Mouse (Mus musculus) liver, embryonic 14.5 days (tissue): ENCODE data around the gene Cldnd2. TPM values are rescaled to one million over a fixed set of nuclear protein-coding genes. Genes with fewer than 3 reads are reported as not detected.
A peak's percentile ranks its signal among the peaks of the same experiment; 100 is the strongest.

Source experiments
- ATAC-seq: fragments of 200-750 bp; cut with Nextera tagmentation; 2 replicates; pipeline ENCODE4 v1.8.0; 2017; ENCODE audit warnings: moderate number of reproducible peaks, mild to moderate bottlenecking, moderate library complexity; ENCODE audit not compliant: insufficient read depth
- DNase-seq, 3 experiments: peaks; one replicate each; pipeline ENCODE4 v3.0.0-alpha.2; 2012 to 2013; ENCODE audit warnings: low read depth in 3 of 3, low spot score in 3 of 3
- H3K27ac ChIP-seq: fragments of 300-500 bp; sonication (generic); 2 replicates; pipeline ENCODE4 v1.5.1; 2014; ENCODE audit warnings: moderate library complexity, mild to moderate bottlenecking, control low read depth, inconsistent platforms
- H3K27me3 ChIP-seq: fragments of 300-500 bp; sonication (generic); 2 replicates; pipeline ENCODE4 v1.6.1; 2014; ENCODE audit warnings: mild to moderate bottlenecking, low read length, moderate library complexity; ENCODE audit not compliant: control insufficient read depth, insufficient read depth
- H3K36me3 ChIP-seq: fragments of 300-500 bp; sonication (generic); replicated peaks from 2 replicates; pipeline ENCODE4 v1.6.1; 2014; ENCODE audit warnings: low read depth; ENCODE audit not compliant: control insufficient read depth, insufficient read depth
- H3K4me1 ChIP-seq, 2 experiments: fragments of 200-500 bp in 1 of 2; fragments of 300-500 bp in 1 of 2; sonication (generic) in 1 of 2; replicated peaks; 2 replicates each; pipeline ENCODE4 v1.6.1; 2012 to 2014; ENCODE audit warnings: antibody characterized with exemption in 1 of 2, inconsistent platforms in 1 of 2, low read length in 1 of 2; ENCODE audit not compliant: control insufficient read depth in 2 of 2, insufficient read depth in 2 of 2
- H3K4me2 ChIP-seq: fragments of 300-500 bp; sonication (generic); 2 replicates; pipeline ENCODE4 v1.6.1; 2014; ENCODE audit warnings: low read depth, mild to moderate bottlenecking, control low read depth, moderate library complexity
- H3K4me3 ChIP-seq, 2 experiments: fragments of 200-500 bp in 1 of 2; fragments of 300-500 bp in 1 of 2; sonication (generic) in 1 of 2; 2 replicates each; pipeline ENCODE4 v1.5.1; 2012 to 2014; ENCODE audit warnings: low read depth in 2 of 2, low read length in 2 of 2, mild to moderate bottlenecking in 2 of 2, control low read depth in 1 of 2, inconsistent platforms in 1 of 2, moderate library complexity in 1 of 2; ENCODE audit not compliant: insufficient read depth in 1 of 2
- H3K9ac ChIP-seq: fragments of 300-500 bp; sonication (generic); replicated peaks from 2 replicates; pipeline ENCODE4 v1.6.1; 2014; ENCODE audit warnings: mild to moderate bottlenecking, control low read depth, moderate library complexity
- H3K9me3 ChIP-seq: fragments of 300-500 bp; sonication (generic); 2 replicates; pipeline ENCODE4 v1.6.1; 2016; ENCODE audit warnings: low read length, mixed read lengths; ENCODE audit not compliant: control insufficient read depth
- CTCF ChIP-seq: IDR thresholded peaks from 2 replicates; pipeline ENCODE4 v1.5.1; 2016; ENCODE audit warnings: antibody characterized with exemption, low read depth, control low read depth
- EP300 ChIP-seq: IDR thresholded peaks from 2 replicates; pipeline ENCODE4 v1.6.1; 2016; ENCODE audit warnings: antibody characterized with exemption, low read depth
- WGBS: fragments of 180-500 bp; shearing (Covaris S2); extraction: QIAGEN DNeasy Blood & Tissue Kit; methylation state at CpG from one replicate; pipeline ENCODE4 v1.1.7; 2014; ENCODE audit not compliant: insufficient replicate concordance; 5-methylcytosine and 5-hydroxymethylcytosine counted together
- polyA plus RNA-seq, 2 experiments: library from polyadenylated mRNA; depleted of rRNA in 1 of 2; stranded (reverse) in 1 of 2; unstranded in 1 of 2; fragments of >200 nt; fragmentation: Nextera tagmentation in 1 of 2; extraction: Ambion mirVana in 1 of 2; gene quantifications; 2 replicates each; pipeline versions ENCODE4 v1.2.1 to v1.2.3; 2012 to 2014

The Cldnd2 gene
- polyA plus RNA-seq, 2 experiments = not detected

DNA sequence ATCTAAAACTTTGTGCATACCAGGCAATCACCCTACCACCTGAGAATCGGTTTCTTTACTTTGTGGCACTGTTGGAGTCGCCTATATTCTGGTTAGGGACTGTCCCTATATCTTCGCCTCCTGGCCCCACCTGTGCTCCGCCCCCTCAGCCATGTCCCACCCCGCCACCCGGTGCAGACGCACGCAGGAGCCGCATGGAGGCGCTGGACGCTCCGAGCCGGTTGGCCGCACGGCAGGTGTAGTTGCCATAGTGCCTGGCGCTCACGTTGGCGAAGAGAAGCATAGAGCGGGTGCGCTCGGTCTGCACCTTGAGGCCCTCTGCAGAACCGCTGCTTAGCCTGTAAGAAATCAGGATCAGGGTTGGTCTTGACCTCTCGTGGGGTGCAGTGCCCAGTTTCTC, 35.1 kb downstream of the Cldnd2 start:
- ATAC-seq (no peak), DNase-seq (no peak)
- 6% methylated on average over 23 of the region's 23 CpGs for WGBS
- Histone ChIP-seq H3K4me1 (no peaks in the 10 kb centered on the region), H3K4me2 (no peak overlapping the region), H3K9me3 (no peaks in the 10 kb centered on the region), H3K27ac (no peak overlapping the region), H3K27me3 (peaks cover 28% of the 10 kb centered on the region), H3K9ac (no peak overlapping the region), H3K36me3 (no peaks in the 10 kb centered on the region), H3K4me3 (no peak overlapping the region)
- TF ChIP-seq CTCF (0 out of 2 replicates have a peak, but pooled peaks have one; percentile 34), EP300 (no peak)

DNA sequence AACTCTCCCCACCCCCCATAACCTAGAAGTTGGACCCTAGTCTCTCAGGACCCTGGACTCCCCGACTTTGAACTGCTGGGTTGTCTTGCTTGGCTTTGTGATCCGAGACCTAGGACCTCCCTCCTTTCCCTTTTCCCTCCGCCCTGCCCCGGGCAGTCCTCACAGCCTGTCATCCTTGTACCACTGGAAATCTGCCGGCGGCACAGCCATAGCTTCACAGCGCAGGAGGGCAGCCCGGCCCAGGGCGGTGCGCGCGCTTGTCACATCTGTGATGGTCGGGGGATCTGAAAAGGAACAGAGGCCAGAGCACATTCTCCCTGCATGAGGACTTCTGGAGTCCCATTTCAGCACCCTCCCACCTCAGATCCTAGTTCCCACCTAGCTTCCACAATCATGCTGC, 35.8 kb downstream of the Cldnd2 start:
- Histone ChIP-seq H3K9me3 (no peaks in the 10 kb centered on the region), H3K4me2 (no peak overlapping the region), H3K4me3 (no peak overlapping the region), H3K36me3 (no peaks in the 10 kb centered on the region), H3K9ac (no peak overlapping the region), H3K27me3 (peaks cover 28% of the 10 kb centered on the region), H3K27ac (no peak overlapping the region), H3K4me1 (no peaks in the 10 kb centered on the region)
- DNase-seq = no peak
- ATAC-seq = no peak
- TF ChIP-seq EP300 (no peak), CTCF (no peak)
- 6% methylated on average over 13 of the region's 13 CpGs for WGBS

DNA sequence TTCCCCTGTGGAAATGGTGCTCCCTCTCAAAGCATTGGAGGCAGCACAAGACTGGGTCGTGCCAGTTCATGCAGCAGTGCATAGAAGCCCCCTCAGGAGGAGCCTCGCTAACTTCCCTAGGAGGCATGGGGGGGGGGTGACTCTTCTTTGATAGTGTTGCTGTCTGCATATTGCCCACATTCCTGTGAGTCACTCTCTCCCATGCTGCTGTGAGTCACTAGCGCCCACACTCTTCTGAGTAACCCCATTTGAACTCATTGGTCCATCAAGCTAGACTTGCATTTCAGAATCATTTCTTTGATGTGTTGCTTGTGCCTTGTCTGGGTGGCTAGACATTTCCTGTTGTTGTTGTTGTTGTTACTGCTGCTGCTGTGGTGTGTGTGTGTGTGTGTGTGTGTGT, 40.6 kb downstream of the Cldnd2 start:
- no peak for ATAC-seq
- H3K4me3 ChIP-seq = no peak overlapping the region
- 33% methylated on average over 3 of the region's 3 CpGs for WGBS

DNA sequence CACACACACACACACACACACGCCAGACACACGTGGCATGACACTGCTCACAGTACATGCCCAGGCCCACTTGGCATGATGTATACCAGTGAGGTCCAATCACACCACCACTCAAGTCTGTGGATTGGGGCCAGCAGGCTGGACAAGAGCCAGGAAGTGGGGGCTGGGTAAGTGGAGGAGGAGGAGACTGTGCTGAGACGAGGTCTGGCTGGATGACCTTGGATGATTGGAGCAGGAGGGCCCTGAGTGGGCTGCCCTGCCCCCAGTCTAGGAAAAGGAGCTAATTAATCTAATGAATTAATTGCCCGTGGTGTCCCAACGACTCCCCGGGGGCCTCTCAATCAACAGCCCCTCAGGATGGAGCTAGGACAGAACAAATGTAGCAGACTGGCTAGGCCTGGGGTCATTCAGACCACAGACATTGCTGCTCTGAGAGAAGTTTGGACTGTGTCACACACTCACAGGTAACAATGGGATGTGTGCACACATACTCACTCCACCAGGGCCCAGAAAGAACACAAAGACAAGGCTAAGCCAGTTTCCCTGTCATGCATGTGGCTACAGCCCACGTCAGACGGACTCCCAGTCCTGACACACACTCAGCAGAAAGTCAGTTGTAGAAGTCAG, 41.6 kb downstream of the Cldnd2 start:
- Histone ChIP-seq H3K9ac (no peak overlapping the region), H3K27me3 (peaks cover 5% of the 10 kb centered on the region), H3K4me3 (no peak overlapping the region), H3K9me3 (no peaks in the 10 kb centered on the region), H3K36me3 (no peaks in the 10 kb centered on the region), H3K27ac (no peak overlapping the region), H3K4me2 (no peak overlapping the region), H3K4me1 (no peaks in the 10 kb centered on the region)
- WGBS = 46% methylated on average over 8 of the region's 8 CpGs
- DNase-seq = no peak
- no peak for ATAC-seq
- TF ChIP-seq EP300 = no peak
- TF ChIP-seq CTCF = no peak

More for the DNA sequence above, 40.6 kb downstream of the Cldnd2 start:
- peaks cover 15% of the 10 kb centered on the region for H3K27me3 ChIP-seq
- no peaks in the 10 kb centered on the region for H3K9me3 ChIP-seq
- no peak overlapping the region for H3K4me2 ChIP-seq
- H3K9ac ChIP-seq = no peak overlapping the region
- TF ChIP-seq EP300 = no peak
- TF ChIP-seq CTCF = no peak
- DNase-seq = no peak
- no peak overlapping the region for H3K27ac ChIP-seq
- H3K36me3 ChIP-seq = no peaks in the 10 kb centered on the region
- H3K4me1 ChIP-seq = no peaks in the 10 kb centered on the region

DNA sequence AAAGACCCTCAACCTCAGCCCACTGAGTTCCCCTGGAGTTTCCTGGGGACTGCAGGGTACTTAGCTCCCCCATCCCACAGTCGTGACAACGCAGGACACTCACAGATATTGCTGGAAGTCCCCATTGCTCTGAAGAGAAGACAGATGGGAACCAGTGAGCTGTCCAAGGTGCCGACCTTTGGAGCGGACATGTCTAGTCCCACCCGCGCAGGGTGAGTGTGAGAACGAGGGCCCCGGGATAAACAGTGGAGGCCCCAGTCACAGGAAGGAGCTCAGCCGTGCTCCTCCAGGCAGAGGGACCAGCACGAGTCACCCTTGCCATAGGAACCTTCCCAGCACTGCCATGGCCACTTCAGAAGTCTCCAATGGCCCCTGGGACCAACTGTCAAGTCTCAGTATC, 42.7 kb downstream of the Cldnd2 start:
- Histone ChIP-seq H3K9me3 (no peaks in the 10 kb centered on the region), H3K4me3 (no peak overlapping the region), H3K27me3 (no peaks in the 10 kb centered on the region), H3K27ac (no peak overlapping the region), H3K9ac (no peak overlapping the region), H3K4me2 (no peak overlapping the region), H3K4me1 (no peaks in the 10 kb centered on the region), H3K36me3 (no peaks in the 10 kb centered on the region)
- no peak for TF ChIP-seq CTCF
- TF ChIP-seq EP300 = no peak
- 4% methylated on average over 10 of the region's 10 CpGs for WGBS
- DNase-seq (no peak), ATAC-seq (no peak)
